Mouse (Mus musculus): ENCODE results near the gene Cdr2. TPM values are rescaled to one million over a fixed set of nuclear protein-coding genes. Genes with fewer than 3 reads are reported as not detected.
"Not testable (repeated sequence)": the region's sequence is repeated elsewhere in the genome, so short reads cannot be mapped to it uniquely, and the experiment has no call there.

Gene Cdr2
- total RNA-seq, 2 experiments from 2014 or later = 14.0 TPM

GRCm38 (mm10) chr7:120974001-120974400 is 8.1 kb downstream of the Cdr2 start:
- no peak for DNase-seq (ENCODE audit: low spot score in 2 of 2)

DNA sequence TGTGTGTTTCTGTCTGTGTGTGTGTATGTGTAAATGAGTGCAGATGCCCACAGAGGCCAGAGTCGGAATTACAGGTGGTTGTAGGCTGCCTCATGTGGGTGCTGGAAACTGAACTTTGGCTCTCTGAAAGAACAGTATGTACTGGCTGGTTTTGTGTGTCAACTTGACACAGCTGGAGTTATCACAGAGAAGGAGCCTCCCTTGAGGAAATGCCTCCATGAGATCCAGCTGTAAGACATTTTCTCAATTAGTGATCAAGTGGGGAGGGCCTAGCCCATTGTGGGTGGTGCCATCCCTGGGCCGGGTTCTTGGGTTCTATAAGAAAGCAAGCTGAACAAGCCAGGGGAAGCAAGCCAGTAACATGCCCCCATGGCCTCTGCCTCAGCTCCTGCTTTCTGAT is 9.6 kb downstream of the Cdr2 start:
- not testable (repeated sequence) for DNase-seq (ENCODE audit: low spot score in 2 of 2)

DNA sequence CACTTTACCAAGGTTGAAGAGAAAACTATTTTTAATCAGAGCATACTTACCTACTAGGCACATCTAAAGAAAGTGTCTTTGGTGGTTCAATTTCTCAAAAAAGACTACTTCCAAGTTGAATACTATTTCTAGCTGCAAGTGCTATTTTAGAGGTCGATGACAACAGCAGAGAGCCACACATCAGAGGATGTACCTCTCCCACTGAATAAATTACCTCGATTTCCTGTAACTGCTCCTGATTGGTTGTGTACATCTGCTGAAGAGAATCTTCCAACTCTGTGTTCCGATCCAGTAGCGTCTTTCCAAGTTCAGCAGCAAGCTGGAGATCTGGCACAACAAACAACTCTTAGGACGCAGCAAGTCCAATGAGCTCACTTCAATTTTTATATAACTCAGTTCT is 12.0 kb downstream of the Cdr2 start:
- DNase-seq (ENCODE audit: low spot score in 2 of 2) = no peak

- DNase-seq (ENCODE audit: low spot score in 2 of 2) = no peak
These were observed 12.9 kb downstream of the Cdr2 start for GRCm38 (mm10) chr7:120969221-120969620.

GRCm38 (mm10) chr7:120963126-120963525 is 19.0 kb downstream of the Cdr2 start:
- DNase-seq (ENCODE audit: low spot score in 2 of 2) = no peak

GRCm38 (mm10) chr7:120961893-120962292 is 20.2 kb downstream of the Cdr2 start:
- DNase-seq (ENCODE audit: low spot score in 2 of 2) = no peak

DNA sequence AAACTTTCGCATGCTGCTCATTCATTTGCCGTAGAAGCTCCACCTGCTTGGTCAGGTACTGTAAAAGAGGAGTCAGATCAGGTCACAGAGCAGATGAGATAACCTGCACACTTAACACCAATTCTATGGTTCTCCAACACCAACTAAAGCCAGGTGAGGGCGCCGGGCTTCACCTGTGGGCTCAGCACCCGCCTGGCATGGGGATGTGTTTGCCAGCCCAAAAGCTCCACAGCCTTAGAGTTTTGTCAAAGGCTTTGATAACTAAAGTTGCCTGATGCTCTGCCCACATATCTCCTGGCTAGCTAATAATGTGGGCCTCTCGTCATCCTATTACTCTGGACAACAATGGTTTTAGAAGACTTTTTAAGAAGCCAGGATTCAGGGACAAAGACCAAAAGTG is 21.5 kb downstream of the Cdr2 start:
- DNase-seq (ENCODE audit: low spot score in 2 of 2) = no peak

DNA sequence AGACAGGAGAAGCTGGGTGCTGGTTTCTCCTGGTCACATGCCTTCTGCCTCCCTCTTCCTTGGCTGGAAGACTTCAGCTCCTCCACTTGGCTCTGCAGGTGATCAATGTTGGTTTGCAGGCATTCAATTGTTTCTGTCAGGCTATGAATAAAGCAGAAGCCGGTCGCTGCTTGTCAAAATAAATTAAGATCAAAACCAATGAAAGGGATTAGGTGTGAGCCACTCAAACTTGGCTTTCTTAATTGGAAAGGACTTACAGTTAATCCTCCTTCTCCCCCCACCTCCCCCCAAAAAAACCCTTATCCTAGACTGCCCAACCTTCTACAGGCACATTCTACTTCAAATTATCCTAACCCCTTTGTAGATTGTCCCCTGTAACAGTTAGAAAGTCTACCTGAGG is 22.0 kb downstream of the Cdr2 start:
- DNase-seq (ENCODE audit: low spot score in 2 of 2) = no peak

DNA sequence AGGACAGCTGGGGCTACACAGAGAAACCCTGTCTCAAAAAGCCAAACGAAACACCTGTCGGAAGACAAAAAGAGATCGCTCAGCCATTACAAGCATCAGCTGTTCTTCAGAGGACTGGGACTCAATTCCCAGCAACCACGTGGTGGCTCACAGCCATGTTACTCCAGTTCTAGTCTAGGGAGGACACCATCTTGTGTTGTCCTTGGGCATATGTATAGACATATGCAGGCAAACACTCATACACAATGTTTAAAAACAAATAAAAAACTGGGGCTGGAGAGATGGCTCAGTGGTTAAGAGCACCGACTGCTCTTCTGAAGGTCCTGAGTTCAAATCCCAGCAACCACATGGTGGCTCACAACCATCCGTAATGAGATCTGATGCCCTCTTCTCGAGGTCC is 28.5 kb downstream of the Cdr2 start:
- not testable (repeated sequence) for DNase-seq (ENCODE audit: low spot score in 2 of 2)

GRCm38 (mm10) chr7:120943936-120944509 is 38.1 kb downstream of the Cdr2 start:
- DNase-seq (ENCODE audit: low spot score in 2 of 2) = no peak

DNA sequence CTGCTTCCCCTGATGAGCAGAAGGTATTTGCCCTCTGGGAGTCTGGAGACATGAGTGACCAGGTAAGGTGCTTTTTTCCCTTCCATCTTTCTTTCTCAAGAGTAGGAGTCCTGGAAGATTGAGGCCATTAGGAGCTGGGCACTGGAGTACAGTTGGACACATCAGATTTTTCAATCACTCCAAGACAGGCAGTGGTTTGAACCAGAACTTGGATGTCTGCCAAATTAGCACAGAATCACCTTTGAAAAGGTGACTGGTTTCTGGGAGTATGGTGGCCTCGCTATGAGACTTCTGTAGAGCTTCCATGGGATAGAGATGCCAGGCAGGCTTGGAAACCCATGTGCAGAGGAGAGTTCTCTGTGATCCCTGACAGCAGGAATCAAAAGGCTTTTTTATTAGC is 39.6 kb downstream of the Cdr2 start:
- DNase-seq (ENCODE audit: low spot score in 2 of 2) = no peak

- no peak for DNase-seq (ENCODE audit: low spot score in 2 of 2)
These were observed 40.9 kb downstream of the Cdr2 start for GRCm38 (mm10) chr7:120941214-120941613.

GRCm38 (mm10) chr7:120940343-120940742 is 41.8 kb downstream of the Cdr2 start:
- no peak for DNase-seq (ENCODE audit: low spot score in 2 of 2)

- DNase-seq (ENCODE audit: low spot score in 2 of 2) = no peak
These were observed 43.9 kb downstream of the Cdr2 start for GRCm38 (mm10) chr7:120938206-120938605.

DNA sequence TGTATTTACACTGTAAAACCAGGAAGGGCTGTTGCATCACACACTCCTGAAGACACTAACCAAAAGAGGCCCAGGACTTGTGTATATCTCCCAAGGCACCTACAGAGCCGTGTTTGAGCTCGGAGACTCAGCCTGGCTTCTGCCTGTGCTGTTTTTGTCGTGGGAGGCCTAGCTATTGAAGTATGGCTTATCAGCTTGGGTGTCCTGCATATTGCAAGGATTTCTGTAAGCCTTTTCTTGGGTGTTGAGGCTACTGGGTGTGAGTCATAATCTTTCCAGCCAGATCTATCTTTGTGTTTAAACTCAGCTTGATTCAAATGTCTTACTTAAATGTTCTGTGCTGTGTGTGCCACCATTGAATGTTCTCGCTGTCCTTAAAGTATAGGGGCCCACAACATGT is 45.6 kb downstream of the Cdr2 start:
- no peak for DNase-seq (ENCODE audit: low spot score in 2 of 2)

GRCm38 (mm10) chr7:120934716-120935115 is 47.4 kb downstream of the Cdr2 start:
- no peak for DNase-seq (ENCODE audit: low spot score in 2 of 2)

- DNase-seq (ENCODE audit: low spot score in 2 of 2) = no peak
These were observed 48.4 kb downstream of the Cdr2 start for GRCm38 (mm10) chr7:120933680-120934195.

GRCm38 (mm10) chr7:120933110-120933509 is 49.0 kb downstream of the Cdr2 start:
- DNase-seq (ENCODE audit: low spot score in 2 of 2) = no peak

- no peak for DNase-seq (ENCODE audit: low spot score in 2 of 2)
These were observed 63.6 kb downstream of the Cdr2 start for GRCm38 (mm10) chr7:120918526-120918962.

- DNase-seq (ENCODE audit: low spot score in 2 of 2) = peak; percentile 99
These were observed 64.3 kb downstream of the Cdr2 start, which contains the start of gene Polr3e for GRCm38 (mm10) chr7:120917592-120918461. Gene Polr3e, plus strand, starts transcription at chr7:120917744.

DNA sequence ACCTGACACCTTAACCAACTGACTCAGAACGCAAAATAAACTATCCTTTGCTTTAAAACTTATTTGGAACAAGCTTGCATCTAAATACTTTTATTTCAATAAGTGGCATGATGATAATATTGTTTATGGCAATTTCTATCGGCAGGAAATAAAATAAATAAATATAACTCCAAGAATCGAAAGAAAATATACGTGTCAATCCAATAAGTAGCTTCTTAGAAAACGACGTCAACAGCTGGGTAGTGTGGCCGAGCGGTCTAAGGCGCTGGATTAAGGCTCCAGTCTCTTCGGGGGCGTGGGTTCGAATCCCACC is 64.9 kb downstream of the Cdr2 start:
- DNase-seq (ENCODE audit: low spot score in 2 of 2) = no peak

GRCm38 (mm10) chr7:120916262-120916875 is 65.7 kb downstream of the Cdr2 start:
- DNase-seq (ENCODE audit: low spot score in 2 of 2) = no peak

All from gastrocnemius, postnatal 4 days (tissue).